Mouse (Mus musculus) right cerebral cortex, postnatal 36 days (tissue): ENCODE data around the gene Ang2.

Experiments used
- DNase-seq, 2 experiments: peaks; one replicate each; pipeline ENCODE4 v3.0.0; 2022; ENCODE audit warnings: low spot score in 2 of 2, mixed read lengths in 1 of 2

Gene Ang2

GRCm38 (mm10) chr14:51152249-51152870 is 46.6 kb downstream of the Ang2 start:
- DNase-seq, result no peak

- no peak for DNase-seq
These were observed 48.6 kb downstream of the Ang2 start for GRCm38 (mm10) chr14:51150206-51150831.

DNA sequence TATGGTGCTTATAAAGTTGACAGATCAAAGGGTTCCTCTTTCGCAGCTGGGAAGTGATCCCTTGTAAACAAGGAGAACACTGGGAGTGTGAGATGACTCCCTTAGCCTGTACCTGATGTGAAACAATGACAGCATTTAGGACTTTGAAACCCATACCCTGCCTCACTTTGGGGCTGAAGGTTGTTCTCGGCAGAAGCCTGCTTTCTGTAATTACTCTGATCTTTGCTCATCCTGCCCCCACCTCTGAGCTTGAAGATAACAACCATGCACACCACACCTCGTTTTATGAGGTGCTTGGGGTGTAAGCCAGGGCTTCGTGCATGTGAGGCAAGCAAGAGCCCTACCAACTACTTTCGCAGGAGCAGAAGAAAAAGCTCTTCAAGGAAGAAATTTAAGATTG is 49.8 kb downstream of the Ang2 start:
- no peak for DNase-seq

DNA sequence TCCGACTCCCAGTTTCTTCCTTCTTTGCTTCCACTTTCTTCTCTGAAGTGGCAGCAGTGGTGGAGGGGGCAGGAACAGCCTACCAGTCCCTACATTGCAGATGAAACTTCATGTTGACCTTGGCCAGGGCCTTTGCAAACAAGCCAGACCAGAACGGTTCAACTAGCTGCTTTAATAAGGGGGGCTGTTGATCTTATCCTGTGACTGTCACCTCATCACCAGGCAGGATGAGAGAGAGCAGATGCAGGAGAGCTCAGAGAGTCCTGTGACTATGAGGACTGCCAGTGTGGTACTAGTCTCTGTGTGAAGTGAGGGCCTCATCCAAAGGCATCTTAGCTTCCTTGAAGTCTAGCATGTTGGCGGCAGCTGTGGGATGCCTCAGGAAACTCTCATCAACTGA is 50.9 kb downstream of the Ang2 start:
- no peak for DNase-seq

- no peak for DNase-seq
These were observed 52.3 kb downstream of the Ang2 start, which contains the start of gene Rnase1 for GRCm38 (mm10) chr14:51146685-51147084. TSS of gene Rnase1 (minus strand) at chr14:51146785.

DNA sequence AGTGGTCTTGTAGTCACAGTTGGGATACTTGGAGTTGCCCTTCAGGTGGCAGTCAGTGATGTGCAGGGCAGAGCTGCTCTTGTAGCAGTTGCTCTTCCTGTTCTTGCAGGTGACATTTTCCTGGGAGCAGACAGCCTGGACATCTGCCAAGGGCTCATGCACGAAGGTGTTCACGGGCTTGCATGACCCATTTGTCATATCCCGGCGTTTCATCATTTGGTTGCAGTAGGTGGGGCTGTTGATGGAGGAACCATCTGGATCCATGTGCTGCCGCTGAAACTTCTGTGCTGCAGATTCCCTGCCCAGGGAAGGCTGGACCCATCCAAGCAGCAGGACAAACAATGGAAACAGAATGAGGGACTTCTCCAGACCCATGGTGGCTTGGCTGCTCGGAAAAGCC is 53.4 kb downstream of the Ang2 start:
- no peak for DNase-seq
